Mouse (Mus musculus) retina, postnatal 7 days (tissue): ENCODE measurements around the gene Ldhd.
A peak's percentile ranks its signal among the peaks of the same experiment; 100 is the strongest.

Experiments
- DNase-seq: peaks from one replicate; pipeline ENCODE4 v3.0.0-alpha.2; 2012; ENCODE audit warnings: low read depth, low spot score

Ldhd gene

GRCm38 (mm10) chr8:111627923-111628322 is 2.3 kb downstream of the Ldhd start:
- DNase-seq = no peak

- no peak for DNase-seq
Measured at GRCm38 (mm10) chr8:111626933-111627332, 3.2 kb downstream of the Ldhd start.

- DNase-seq = no peak
Measured at GRCm38 (mm10) chr8:111626528-111626820, 3.7 kb downstream of the Ldhd start.

GRCm38 (mm10) chr8:111625694-111626527 is 4.3 kb downstream of the Ldhd start:
- peak; percentile 53 for DNase-seq

GRCm38 (mm10) chr8:111624853-111625221 is 5.3 kb downstream of the Ldhd start:
- DNase-seq = no peak

- no peak for DNase-seq
Measured at GRCm38 (mm10) chr8:111624081-111624852, 5.9 kb downstream of the Ldhd start.

- DNase-seq = no peak
Measured at GRCm38 (mm10) chr8:111622553-111622952, 7.6 kb downstream of the Ldhd start.

- no peak for DNase-seq
Measured at GRCm38 (mm10) chr8:111622104-111622503, 8.1 kb downstream of the Ldhd start.

- no peak for DNase-seq
Measured at GRCm38 (mm10) chr8:111619936-111620335, 10.2 kb downstream of the Ldhd start.

- no peak for DNase-seq
Measured at GRCm38 (mm10) chr8:111618273-111618672, 11.9 kb downstream of the Ldhd start.

- no peak for DNase-seq
Measured at GRCm38 (mm10) chr8:111617812-111618211, 12.4 kb downstream of the Ldhd start.

GRCm38 (mm10) chr8:111614786-111615701 is 15.1 kb downstream of the Ldhd start:
- DNase-seq = no peak

- no peak for DNase-seq
Measured at GRCm38 (mm10) chr8:111613181-111613580, 17.0 kb downstream of the Ldhd start.

GRCm38 (mm10) chr8:111607414-111607813 is 22.8 kb downstream of the Ldhd start:
- DNase-seq = no peak

- no peak for DNase-seq
Measured at GRCm38 (mm10) chr8:111606961-111607360, 23.2 kb downstream of the Ldhd start.

- DNase-seq = no peak
Measured at GRCm38 (mm10) chr8:111604986-111605385, 25.2 kb downstream of the Ldhd start.

GRCm38 (mm10) chr8:111602050-111602449 is 28.1 kb downstream of the Ldhd start:
- no peak for DNase-seq

- no peak for DNase-seq
Measured at GRCm38 (mm10) chr8:111599707-111600444, 30.3 kb downstream of the Ldhd start.

- no peak for DNase-seq
Measured at GRCm38 (mm10) chr8:111597310-111597709, 32.9 kb downstream of the Ldhd start.

GRCm38 (mm10) chr8:111596485-111596821 is 33.7 kb downstream of the Ldhd start:
- DNase-seq = no peak

- no peak for DNase-seq
Measured at GRCm38 (mm10) chr8:111595712-111596484, 34.3 kb downstream of the Ldhd start.
